Mouse (Mus musculus): Measurements from ENCODE around the gene Tspan14.

DNA sequence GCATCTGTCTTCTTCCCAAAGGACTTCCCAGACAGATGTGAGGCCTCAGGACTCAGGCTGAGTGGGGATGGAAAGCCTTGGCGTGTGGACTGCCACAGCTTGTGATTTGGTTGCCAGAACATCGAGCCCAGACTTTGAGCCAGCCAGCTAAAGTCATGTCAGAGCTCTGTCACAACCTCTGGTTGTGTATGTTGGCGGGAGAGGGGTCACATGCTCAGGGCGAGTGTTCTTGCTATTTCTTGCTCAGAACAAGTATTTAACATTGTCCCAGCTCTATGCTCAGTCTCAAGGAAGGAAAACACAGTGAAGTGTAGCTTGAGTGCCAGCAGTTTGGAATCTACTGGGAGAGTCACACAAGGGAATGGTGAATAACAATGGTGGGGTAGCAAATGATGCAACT lies 76.9 kb downstream of the Tspan14 start:
- TF ChIP-seq POLR2A (IDR thresholded peaks at IDR 0.05; ENCODE audit: control insufficient read depth, extremely low read depth, insufficient read depth, low read length, poor library complexity): no peak
- TF ChIP-seq CTCF (IDR thresholded peaks at IDR 0.05; ENCODE audit: borderline replicate concordance, control insufficient read depth, extremely low read depth, insufficient read depth, low read length, poor library complexity): no peak
